Mouse (Mus musculus) brain, adult 2 months (tissue): Measurements from ENCODE around the gene Phactr3.
"Not testable (repeated sequence)": the region's sequence is repeated elsewhere in the genome, so short reads cannot be mapped to it uniquely, and the experiment has no call there.

Source experiments
- DNase-seq: peaks from one replicate; pipeline ENCODE4 v3.0.0; 2011; ENCODE audit warnings: low read depth, low spot score

Phactr3 gene

DNA sequence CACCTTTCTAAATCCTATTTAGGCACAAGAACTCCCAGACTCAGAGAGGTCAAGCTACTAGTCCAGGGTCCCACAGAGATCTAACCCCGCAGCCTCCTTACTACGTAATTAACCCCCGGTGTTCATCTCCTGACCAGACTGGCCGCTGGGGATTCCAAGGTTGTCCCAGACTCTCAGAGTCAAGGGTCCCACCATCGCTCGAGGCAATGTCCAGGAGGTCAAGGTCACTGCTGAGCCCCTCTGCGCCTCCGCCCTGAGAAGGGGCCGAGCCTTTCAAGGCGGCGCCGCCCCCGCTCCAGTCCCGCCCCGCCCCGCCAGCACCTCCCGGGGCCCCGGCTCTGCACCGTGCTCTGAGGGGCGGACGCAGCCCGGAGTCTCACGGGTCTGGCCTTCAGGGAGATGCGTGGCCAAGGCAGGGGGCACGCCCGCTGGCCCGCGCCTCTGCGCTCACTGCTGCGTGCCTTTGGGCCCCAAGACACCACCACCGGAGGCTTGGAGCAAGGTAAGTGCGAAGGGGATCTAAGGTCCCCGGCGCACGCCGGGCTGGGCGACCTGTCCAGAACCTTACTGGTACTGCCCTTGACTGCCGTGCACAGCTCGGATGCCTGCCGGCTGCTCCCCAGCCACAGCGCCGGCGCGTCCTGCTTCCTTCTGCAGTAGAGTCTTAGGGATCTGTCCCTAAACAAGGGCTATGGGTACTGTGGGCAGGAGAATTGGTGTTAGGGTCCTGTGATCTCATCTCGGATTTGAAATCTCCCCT lies at the start of gene Phactr3:
TSS of gene Phactr3 (plus strand) at position 175 of the 760 bp plus-strand sequence.
- DNase-seq, result peak; percentile 48

DNA sequence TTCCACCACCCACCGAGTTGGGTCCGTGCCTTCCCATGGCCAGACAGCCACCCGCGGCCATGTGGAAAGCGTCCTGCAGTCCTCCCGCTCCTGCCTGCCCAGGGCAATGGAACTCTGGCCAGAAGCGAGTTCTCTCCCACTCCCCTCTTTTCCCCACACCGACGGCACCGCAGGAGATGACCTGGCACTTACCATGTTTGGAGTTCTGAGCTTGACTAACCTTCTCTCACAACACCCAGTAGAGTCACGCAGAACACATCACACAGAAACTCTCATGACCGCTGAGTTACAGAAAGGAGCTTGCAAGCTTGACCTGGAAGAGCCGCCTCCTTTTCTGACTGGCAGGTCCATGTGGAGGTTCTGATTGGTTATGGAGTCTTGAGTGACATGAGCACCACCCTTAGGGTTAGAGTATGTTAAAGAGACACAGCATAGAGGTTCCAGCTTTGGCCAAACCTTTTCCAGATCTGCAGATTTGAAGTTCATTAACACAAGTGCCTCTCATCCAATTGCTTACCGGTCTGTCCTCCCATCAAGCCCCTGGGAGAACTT lies 40.5 kb upstream of the Phactr3 start, which contains the start of gene Zfp931:
TSS of gene Zfp931 (minus strand) at position 311 of the 552 bp plus-strand sequence.
- DNase-seq, result not testable (repeated sequence)

DNA sequence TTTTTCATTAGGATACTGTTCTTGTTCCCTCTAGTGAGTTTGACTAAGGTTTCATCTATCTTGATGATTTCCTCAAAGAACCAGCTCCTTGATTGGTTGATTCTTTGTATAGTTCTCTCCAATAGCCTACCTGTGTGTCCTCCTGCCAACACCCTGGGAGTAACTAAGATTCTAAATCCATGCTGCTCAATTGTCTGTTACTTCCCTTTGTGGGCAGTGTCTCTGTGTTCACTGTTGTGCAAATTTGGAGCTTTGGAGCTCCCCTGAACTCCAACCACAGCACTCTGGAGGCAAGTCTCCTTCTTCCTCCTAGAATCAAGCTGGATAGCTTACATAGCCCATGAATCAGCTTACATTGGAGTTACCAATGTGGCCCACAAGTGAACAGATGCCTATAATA lies 29.2 kb upstream of the Phactr3 start:
- DNase-seq, result no peak

DNA sequence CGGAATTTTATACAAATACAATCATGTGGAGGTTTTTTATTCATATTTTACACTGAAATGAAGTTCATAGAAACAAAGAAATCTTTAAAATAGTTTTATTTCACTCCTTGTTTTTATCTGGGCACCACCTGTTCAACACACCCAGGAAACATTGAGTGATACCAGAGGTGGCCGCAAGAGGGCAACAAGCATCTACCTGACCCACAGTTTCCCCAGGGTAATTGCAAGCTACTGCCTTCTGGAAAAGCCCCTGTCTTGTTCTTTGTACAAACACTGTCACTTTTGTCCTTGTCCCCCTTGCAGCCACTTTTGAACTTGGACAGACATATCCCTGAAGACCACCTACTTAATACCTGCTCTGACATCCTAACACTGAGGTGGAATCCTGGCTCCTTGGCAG lies 20.8 kb upstream of the Phactr3 start:
- peak; percentile 83 for DNase-seq

DNA sequence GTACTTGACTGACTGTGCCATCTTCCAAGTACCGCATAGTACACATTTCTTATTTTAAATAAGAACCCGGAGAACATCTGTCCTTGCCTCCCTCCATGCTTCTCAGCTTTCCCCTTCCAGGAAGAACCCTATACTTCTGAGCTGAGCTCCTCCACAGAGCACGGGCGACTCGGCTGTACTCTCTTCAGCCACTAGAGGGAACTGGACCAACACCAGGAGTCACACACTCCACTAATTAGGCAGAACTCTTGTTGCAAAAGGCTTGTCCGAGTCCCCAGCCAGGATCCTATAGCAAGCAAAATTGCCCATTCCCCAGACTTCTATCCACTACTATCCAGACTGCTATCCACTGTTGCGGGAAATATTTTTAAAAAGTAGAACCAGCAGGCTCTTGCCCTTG lies 16.8 kb upstream of the Phactr3 start:
- DNase-seq, result peak; percentile 89

DNA sequence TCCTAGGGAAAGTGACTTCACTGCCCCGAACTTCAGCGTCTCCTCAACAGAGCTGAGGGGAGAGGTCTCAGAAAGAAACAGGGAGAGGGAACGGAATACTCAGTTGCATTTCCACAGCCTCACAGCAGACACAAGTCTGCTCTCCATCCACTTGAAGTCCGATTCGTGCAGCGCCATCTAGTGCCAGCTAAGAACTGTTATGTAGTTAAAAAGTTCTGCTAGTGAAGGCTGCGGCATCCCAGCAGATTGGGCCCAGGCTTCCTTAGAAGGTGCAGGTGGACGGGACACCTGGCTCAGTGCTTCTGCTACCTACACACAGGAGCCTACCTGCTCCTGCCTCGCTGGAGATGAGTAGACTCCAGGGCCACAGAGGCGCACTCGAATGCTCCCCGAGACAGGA lies 829 bp upstream of the Phactr3 start:
- DNase-seq, result peak; percentile 96

DNA sequence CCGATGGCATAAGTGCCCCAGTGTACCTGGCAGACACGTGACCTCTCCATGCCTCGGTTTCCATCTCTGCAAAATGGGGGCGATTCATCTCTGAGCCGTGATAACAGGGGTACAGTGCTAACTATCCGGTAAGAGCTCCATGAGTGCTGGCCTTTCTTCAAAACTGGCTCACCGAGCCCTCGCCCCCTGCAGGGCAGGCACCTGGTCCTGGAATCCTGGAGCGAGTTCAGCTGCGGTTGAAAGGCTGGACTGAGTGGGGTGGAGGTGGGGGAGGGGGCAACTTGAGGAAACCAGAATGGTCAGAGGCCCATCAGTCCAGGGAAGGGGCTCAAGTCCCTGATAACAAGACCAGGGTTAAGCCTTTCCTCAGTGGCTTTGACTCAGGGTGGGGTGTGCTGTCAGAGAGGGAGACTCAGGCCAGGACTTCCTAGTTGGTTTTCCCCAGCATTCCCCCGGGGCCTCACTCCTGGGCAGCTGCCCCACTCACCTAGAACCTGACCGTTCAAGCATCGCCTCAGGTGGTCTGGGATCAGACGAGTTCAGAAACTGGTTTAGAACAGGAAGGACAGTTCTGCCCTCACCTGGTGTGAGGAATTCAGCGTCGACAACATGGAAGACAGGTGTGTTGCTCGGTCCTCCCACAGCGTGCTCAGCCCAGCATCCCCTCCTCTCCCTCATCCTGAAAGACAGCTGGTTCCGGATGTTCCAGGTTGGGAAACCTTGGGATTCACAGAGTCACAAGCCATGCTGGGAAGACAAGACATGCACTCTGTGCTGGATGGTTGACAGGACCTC lies 983 bp downstream of the Phactr3 start:
- peak; percentile 54 for DNase-seq

DNA sequence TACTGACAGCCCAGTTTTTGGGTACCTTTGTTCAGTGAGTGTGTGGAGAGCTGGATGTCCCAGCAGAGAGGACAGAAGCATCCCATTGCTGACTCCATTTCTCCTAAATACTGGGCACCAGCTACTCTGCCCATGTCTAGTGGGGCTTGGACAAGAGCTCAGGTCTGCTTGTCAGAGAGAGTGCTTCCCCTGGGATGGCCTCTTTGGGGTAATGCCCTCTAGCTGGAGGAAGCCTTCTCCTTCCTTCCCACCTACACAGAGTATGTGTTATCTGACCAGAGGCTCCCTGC lies 1.5 kb downstream of the Phactr3 start:
- DNase-seq, result no peak

DNA sequence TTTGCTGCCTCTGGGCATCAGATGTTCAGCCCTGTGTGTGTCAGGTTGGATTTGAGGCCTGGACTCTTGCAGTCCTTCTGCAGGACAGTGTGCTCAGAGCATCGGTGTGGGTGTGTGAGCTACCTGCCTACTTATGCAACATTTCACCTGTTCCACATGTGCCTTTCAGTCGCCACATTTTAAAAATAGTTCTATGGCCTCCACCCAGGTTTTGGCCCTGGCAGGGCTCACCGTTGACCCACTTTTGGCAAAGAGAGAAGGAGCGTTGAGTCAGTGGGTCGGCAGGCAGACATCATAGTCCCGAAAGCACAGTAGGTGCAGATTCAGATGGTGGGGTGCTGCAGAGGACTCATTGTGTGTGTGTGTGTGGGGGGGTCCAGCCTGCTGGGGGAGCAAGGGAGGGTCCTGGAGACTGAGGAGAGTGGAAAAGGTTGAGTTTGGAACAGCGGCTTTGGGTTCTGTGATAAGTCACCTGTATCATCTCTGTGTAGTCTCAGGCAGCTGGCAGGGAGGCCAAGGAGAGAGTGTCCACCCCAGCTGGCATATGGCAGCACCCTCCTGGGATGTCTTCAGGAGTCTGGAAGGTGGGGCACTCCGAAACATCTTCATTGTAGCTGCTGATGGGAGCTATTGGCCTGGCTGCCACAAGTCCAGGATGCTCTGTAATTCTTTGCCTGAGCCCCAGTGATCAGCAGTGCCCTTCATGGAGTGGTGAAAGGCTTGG lies 2.0 kb downstream of the Phactr3 start:
- peak; percentile 72 for DNase-seq

DNA sequence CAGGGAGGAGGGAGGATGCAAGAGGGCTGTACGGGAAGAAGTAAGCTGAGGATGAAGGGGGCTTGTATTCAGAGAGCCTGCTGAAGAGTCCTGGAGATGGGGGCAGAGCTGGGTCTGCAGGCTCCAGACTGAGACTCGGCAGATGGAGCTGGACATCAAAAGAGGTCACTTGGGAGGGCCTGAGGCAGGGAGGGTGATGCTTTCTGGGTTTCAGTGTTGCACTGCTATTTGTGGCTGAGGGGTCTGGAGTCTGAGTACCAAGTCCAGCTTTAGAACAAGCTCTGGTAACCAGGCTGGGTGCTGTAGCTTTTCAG lies 2.6 kb downstream of the Phactr3 start:
- peak; percentile 62 for DNase-seq

DNA sequence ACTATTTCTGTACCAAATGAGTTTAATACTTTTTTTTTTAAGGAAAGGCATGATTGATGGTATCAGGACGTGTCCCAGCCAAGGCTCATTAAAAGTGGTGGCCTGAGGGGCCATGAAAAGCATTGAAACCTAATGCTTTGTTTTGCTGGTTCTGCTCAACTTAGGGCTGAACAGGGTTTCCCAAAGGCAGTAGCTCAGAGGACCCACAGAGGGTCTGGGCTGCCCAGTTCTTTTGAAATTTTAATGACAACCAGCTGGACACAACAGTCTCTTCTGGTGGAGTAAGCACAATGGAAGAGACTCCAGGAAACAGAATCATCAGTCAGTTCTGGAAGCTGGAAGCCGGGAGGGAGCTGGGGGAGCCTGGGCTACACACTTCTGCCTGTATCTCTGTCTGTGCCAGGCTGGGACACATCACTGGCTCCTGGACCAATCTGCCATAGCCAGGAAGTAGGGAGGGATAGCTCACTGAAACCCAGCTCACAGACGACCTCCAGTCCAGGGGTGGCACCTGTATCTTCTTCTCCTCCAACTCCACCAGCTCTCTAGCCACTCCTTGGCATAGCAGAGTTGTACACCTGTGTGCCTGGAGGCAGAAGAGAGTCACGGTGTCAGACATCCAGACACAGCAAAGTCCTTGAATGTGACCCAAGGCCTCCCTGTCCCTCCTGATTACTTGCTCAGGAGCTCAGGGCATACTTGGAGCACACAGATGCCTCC lies 3.3 kb downstream of the Phactr3 start:
- DNase-seq, result no peak

DNA sequence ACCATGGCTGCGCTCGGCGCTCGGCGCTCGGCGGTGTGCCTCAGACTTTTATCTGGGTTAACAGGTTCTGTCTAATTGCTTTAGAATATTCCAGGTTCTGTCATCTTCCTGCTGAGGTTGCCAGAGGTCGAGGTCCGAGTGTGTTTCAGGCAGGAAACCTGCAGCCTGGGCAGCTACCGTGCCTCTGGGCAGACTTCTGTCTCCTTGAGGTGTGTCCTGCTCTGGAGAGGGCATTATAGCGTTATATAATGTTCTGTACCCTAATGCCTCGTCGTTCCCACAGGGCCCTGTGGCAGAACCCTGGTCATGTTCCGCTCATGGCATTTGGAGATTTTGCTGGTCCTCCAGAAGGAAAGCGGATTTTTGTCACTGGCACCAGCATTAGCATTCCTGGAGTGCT lies 4.7 kb downstream of the Phactr3 start:
- DNase-seq, result no peak

DNA sequence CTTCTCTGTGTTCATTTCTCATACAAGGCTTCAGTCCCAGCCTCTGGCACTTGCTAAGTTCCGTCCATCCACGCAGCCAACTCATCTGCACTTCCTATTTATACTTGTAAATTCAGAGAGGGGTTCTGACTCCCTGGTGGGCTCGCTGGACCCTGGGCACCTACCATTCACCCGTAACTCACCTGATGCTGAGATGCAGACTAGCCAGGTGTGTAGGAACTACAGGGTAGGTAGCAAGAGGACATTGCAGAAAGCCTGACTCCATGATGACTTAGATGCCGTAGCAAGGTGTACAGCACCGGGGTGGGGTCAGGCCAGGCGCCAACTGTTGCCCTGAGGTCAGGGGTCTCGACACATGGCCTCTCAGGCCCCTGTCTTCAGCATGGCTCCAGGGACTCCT lies 6.7 kb downstream of the Phactr3 start:
- no peak for DNase-seq

DNA sequence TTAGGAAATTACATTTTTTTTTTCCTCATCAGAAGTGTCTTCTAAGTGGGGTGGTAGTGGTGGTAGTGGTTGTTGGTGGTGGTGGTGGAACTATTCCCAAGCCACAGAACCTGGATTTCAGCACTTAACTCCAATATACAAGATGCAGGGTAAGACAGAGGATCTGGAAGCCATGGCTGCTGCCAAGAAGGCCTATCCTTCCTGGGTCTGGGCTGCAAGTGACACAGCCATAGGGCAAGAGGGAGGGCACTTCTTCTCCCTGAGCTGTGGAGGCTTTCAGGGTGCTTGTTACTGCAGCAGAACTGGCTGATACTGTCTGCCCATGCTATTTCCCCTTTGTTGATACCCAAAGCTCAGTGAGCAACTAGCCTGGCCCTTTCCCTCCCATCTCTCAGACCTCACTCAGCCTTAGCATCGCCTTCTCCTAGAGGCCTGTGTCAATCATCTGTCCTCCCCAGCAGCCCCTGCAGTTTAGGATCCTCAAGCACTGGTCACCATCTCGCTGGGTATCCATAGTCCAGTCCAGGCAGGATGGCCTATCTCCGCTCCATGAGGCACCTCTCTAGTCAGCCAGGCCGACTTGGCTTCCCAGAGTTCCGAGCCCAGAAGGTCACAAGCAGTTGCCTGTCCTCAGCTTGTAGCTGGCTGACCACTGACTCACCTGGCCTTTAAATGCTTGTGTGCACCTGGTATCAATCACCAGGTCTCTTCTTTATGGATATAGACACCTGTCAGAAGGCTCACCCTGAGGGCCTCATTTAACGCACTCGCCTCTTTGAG lies 7.5 kb downstream of the Phactr3 start:
- no peak for DNase-seq

DNA sequence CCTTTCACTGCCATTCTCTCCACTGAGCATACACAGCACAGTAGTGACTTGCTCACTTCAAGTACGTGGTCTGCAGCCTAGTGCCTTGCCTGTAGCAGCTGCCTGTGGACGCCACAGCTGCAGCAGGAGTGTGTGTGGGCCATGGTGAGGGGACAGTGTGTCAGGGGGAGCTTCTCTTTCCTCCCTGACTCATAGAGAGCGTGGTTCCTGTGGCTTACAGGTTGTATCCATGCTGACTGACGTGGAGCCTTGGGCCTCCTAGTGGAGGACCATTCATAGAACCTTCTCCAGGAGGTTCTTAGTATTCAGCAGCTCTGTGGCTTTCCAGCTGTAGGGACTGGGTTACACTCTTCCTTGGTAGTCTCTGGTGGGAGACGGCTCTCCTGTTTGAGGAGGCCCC lies 9.8 kb downstream of the Phactr3 start:
- DNase-seq, result peak; percentile 23

DNA sequence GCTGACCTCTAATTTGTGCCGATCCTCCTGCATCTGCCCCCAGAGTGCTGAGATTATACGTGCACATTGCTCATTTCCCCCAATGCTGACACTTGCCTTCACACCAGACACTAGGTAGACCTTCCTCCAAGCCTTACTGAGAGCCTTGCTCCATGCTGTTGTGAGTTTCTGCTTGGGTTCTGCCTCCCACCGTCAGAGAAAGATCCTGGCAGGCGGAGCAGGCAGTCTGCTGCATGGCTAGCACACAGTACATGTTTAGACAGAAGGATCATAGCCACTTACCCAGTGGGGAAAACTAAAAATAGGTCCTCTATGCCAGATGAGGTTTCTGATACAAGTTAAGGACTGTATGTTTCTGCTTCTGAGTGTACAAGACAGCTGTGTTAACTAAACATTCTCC lies 10.4 kb downstream of the Phactr3 start:
- DNase-seq, result peak; percentile 73

DNA sequence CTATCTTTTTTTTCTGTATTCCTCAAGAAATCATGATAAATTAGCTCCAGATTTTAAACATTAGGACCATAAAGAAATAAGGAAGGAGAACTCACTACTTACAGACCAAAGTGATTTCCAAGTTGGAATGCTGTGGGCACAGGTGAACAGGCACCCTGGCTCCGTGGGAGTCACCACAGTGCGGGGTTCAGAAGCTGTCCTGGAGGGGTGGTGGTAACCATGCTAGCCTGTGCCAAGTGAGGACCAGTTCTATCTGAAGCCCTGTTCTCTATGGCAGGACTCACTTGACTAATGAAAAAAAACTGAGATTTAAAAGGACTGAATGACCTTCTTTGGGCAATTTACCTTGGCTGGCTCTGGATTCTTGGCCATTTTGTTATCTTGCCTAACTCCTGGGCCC lies 10.9 kb downstream of the Phactr3 start:
- DNase-seq, result peak; percentile 7

DNA sequence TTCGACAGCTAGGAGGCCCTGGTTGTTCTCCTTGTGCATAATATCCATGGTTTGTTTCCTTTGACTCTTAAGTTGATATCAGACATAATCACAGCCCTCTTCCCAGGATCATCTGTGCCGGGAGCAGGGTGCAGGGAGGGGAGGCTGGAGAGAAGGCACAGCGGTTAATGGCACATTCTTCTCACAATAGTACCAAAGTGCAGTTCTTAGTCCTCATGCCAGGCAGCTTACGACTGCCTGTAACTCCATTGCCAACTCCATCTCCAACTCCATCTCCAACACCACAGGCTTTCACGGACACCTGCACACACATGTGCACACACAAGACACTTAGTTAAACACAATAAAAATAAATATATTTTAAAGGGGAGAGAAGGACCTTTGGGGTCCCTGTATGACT lies 11.8 kb downstream of the Phactr3 start:
- DNase-seq, result no peak

DNA sequence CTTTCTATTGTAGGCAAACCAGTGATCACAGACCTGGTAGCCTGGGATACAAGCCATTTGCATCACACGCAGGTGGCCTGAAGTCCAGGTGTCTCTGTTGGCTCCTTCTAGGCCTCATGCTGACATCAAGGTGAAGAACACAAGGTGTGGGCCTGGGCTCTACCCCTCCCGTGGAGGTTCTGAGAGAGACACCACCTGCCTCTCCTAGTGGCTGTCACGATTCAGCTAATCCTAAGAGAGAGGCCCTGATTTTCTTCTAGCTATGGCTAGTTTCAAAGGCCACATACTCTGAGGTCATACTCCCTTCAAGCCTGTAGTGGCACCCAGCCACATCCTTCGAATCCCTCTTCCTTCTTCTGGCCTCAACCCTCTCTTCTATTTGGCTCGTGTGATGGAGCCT lies 12.2 kb downstream of the Phactr3 start:
- peak; percentile 97 for DNase-seq

DNA sequence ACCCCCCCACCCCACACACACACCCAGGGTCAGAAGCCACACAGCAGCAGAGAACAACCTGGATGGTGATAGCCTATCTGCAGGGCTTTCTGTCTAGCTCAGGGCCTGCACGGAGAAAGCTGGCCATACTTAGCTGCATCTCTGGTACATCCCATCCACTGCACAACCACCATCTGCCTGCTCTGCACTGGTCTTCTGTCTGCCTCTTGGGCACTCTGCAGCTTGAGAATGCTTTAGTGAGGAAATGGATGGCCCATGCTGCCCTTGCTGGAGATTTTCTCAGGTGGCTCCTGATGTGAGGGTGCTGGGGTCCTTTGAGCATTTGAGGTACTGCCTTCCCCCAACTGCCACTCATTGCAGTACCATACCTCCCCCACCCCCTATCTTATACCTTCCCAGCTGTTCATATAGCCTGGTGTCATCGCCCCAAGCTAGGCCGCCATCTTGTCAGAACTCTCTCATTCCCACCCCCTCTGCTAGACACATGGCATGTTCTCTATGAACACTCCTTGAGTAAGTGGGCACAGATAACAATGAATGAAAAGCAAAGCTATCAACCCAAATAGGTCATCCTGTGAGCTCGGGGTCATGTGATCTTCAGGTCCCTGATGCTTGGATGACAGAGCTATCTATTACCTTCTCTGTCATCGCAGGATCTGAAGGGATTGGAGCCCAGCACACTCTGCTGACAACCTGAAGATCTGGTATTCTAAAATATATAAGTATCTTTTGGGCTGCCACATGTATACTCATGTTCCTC lies 13.0 kb downstream of the Phactr3 start:
- no peak for DNase-seq
